Mouse (Mus musculus) megakaryocyte, embryonic 14.5 days (primary cell): Measurements from ENCODE around the gene 1700001O22Rik. TPM values are rescaled to one million over a fixed set of nuclear protein-coding genes. Genes with fewer than 3 reads are reported as not detected.

Source experiments
- H3K27me3 ChIP-seq: replicated peaks from 2 replicates; pipeline ENCODE3; 2012; ENCODE audit warnings: inconsistent platforms
- H3K36me3 ChIP-seq: replicated peaks from 2 replicates; pipeline ENCODE3; 2012; ENCODE audit warnings: low read length, inconsistent platforms, mixed read lengths
- H3K4me1 ChIP-seq: 2 replicates; pipeline ENCODE4 v1.6.1; 2012; ENCODE audit warnings: inconsistent platforms
- H3K4me3 ChIP-seq: replicated peaks from 2 replicates; pipeline ENCODE3; 2012; ENCODE audit warnings: moderate library complexity, mild to moderate bottlenecking, inconsistent platforms
- H3K9me3 ChIP-seq: 2 replicates; pipeline ENCODE4 v1.6.1; 2012; ENCODE audit warnings: inconsistent platforms
- FLI1 ChIP-seq: IDR thresholded peaks from 2 replicates; pipeline ENCODE4 v1.6.1; 2012; ENCODE audit warnings: low read length, inconsistent platforms, mixed read lengths
- GATA1 ChIP-seq: IDR thresholded peaks from 3 replicates; pipeline ENCODE4 v1.6.1; 2012; ENCODE audit warnings: mixed read lengths, low read length, inconsistent platforms, borderline replicate concordance
- polyA plus RNA-seq: library from polyadenylated mRNA; stranded (reverse); fragments of >175 nt; gene quantifications from 2 replicates; pipeline ENCODE4 v1.2.3, GENCODE M21; 2012; ENCODE audit warnings: low replicate concordance; ENCODE audit not compliant: insufficient read depth

Gene 1700001O22Rik
- not detected in 2 replicates for polyA plus RNA-seq

- H3K27me3 ChIP-seq, result peaks cover 56% of the 10 kb centered on the region
- H3K36me3 ChIP-seq, result no peaks in the 10 kb centered on the region
- H3K9me3 ChIP-seq, result no peaks in the 10 kb centered on the region
- TF ChIP-seq GATA1 (no peak), FLI1 (no peak)
- peaks cover 46% of the 10 kb centered on the region for H3K4me1 ChIP-seq
- H3K4me3 ChIP-seq, result no peak within 1 kb of the TSS
Measured at GRCm38 (mm10) chr2:30803604-30804003, at the start of gene 1700001O22Rik. TSS of gene 1700001O22Rik (minus strand) at chr2:30803661.

- peaks cover 11% of the 10 kb centered on the region for H3K4me1 ChIP-seq
- H3K4me3 ChIP-seq, result no peak overlapping the region
- no peaks in the 10 kb centered on the region for H3K36me3 ChIP-seq
- no peak for TF ChIP-seq FLI1
- TF ChIP-seq GATA1, result no peak
- peaks cover 88% of the 10 kb centered on the region for H3K27me3 ChIP-seq
- no peaks in the 10 kb centered on the region for H3K9me3 ChIP-seq
Measured at GRCm38 (mm10) chr2:30852771-30853313, 49.4 kb upstream of the 1700001O22Rik start.

- Histone ChIP-seq H3K36me3 (no peaks in the 10 kb centered on the region), H3K4me3 (no peak overlapping the region), H3K9me3 (no peaks in the 10 kb centered on the region), H3K4me1 (peaks cover 20% of the 10 kb centered on the region), H3K27me3 (peaks cover 90% of the 10 kb centered on the region)
- no peak for TF ChIP-seq GATA1
- TF ChIP-seq FLI1, result no peak
Measured at GRCm38 (mm10) chr2:30850581-30850980, 47.1 kb upstream of the 1700001O22Rik start.

- Histone ChIP-seq H3K27me3 (peaks cover 93% of the 10 kb centered on the region), H3K36me3 (no peaks in the 10 kb centered on the region), H3K4me1 (peaks cover 26% of the 10 kb centered on the region), H3K4me3 (no peak overlapping the region), H3K9me3 (no peaks in the 10 kb centered on the region)
- TF ChIP-seq FLI1 (no peak), GATA1 (no peak)
Measured at GRCm38 (mm10) chr2:30848184-30848583, 44.7 kb upstream of the 1700001O22Rik start.

DNA sequence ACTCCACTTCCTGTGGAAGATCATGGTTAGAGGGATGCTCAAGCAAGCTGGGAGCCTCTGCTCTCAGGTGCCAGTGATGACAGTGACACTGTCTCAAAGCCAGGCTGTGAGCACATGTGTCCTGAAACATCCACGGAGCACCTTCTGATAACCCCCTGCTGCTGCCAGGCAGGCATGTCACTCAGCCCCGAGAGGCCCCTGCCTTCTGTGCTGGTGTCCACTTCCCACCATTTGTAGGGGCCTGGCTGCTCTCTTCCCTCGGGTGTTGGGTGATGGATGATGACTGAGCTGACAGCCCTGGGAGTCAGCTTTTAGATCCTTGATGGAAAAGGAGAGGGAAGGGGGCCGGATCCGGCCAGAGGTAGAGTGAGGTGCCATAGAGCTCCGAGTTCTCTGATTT, 43.3 kb upstream of the 1700001O22Rik start:
- Histone ChIP-seq H3K9me3 (no peaks in the 10 kb centered on the region), H3K27me3 (peaks cover 90% of the 10 kb centered on the region), H3K4me3 (no peak overlapping the region), H3K36me3 (no peaks in the 10 kb centered on the region), H3K4me1 (peaks cover 16% of the 10 kb centered on the region)
- TF ChIP-seq GATA1 (no peak), FLI1 (no peak)

DNA sequence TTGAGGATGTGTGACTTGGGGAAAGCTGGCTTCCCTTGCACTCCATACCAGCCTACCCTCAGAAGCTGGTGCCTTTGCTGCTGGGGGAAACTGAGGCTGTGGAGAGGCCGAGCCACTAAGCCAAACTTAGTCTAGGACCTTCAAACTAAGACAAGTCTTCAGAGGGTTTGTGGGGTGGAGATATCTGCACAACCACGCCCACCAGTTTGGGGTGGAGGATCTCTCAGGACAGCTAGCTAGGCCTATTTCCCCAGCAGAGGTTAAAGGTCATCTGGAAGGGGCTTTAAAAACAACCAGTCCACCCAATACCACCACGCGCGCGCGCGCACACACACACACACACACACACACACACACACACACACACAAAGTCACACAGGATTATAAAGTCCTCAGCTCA, 42.8 kb upstream of the 1700001O22Rik start:
- H3K9me3 ChIP-seq, result no peaks in the 10 kb centered on the region
- H3K27me3 ChIP-seq, result peaks cover 90% of the 10 kb centered on the region
- peaks cover 16% of the 10 kb centered on the region for H3K4me1 ChIP-seq
- H3K4me3 ChIP-seq, result no peak overlapping the region
- H3K36me3 ChIP-seq, result no peaks in the 10 kb centered on the region
- TF ChIP-seq FLI1, result no peak
- no peak for TF ChIP-seq GATA1

DNA sequence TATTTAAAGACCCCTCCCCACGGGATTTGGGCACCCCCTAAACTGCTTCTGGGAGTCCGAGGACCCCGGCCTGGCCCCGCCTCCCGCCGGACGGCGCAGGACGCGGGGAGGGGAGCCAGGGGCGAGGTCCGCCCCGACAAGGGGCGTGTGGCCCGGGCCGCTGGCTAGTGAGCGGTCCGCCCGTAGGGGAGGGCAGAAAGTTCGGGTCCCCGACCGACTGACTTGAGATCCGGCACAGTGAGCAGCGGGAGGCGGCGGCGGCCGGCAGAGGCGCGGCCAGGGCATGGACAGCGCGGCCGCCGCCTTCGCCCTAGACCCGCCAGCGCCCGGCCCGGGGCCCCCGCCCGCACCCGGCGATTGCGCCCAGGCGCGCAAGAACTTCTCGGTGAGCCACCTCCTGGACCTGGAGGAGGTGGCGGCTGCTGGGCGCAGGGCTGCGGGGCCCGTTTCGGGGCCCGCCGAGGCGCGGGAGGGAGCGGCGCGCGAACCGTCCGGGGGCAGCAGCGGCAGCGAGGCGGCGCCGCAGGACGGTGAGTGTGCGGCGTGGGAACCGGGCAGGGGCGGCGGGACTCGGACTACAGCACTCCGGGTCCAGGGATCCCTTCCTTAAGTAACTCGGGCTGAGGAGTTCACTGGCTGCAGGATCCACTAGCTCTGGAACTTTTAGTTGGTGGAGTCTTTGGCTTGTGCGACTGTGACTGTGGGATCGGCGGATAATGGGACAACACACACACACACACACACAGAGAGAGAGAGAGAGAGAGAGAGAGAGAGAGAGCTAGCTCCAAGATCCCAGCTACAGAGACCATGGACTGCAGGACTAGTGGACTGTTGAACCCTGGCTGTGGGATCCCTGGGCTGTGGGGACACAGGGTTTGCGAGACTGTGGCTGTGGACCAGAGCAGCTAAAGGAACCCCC, 42.0 kb upstream of the 1700001O22Rik start:
- no peak for TF ChIP-seq FLI1
- no peak for TF ChIP-seq GATA1
- Histone ChIP-seq H3K4me1 (peaks cover 16% of the 10 kb centered on the region), H3K36me3 (no peaks in the 10 kb centered on the region), H3K27me3 (peaks cover 84% of the 10 kb centered on the region), H3K9me3 (no peaks in the 10 kb centered on the region), H3K4me3 (peak overlapping the region; percentile 46)

GRCm38 (mm10) chr2:30842615-30843014, 39.2 kb upstream of the 1700001O22Rik start:
- peaks cover 15% of the 10 kb centered on the region for H3K4me1 ChIP-seq
- TF ChIP-seq GATA1 (no peak), FLI1 (no peak)
- H3K4me3 ChIP-seq, result no peak overlapping the region
- peaks cover 83% of the 10 kb centered on the region for H3K27me3 ChIP-seq
- no peaks in the 10 kb centered on the region for H3K36me3 ChIP-seq
- H3K9me3 ChIP-seq, result no peaks in the 10 kb centered on the region

GRCm38 (mm10) chr2:30836238-30836990, 33.0 kb upstream of the 1700001O22Rik start:
- Histone ChIP-seq H3K9me3 (no peaks in the 10 kb centered on the region), H3K27me3 (peaks cover 80% of the 10 kb centered on the region), H3K4me3 (no peak overlapping the region)

More at GRCm38 (mm10) chr2:30836238-30836990, 33.0 kb upstream of the 1700001O22Rik start:
- Histone ChIP-seq H3K4me1 (peaks cover 7% of the 10 kb centered on the region), H3K36me3 (no peaks in the 10 kb centered on the region)
- TF ChIP-seq GATA1 (no peak), FLI1 (no peak)
